Mouse (Mus musculus): ENCODE results near the gene Naa16.

GRCm38 (mm10) chr14:79410662-79411061 lies 20.1 kb upstream of the Naa16 start:
- TF ChIP-seq EP300 (IDR thresholded peaks at IDR 0.05; ENCODE audit: low read depth): no peak
- no peak for TF ChIP-seq CTCF (IDR thresholded peaks at IDR 0.05; ENCODE audit: low read depth)

Measured in liver, embryonic 14.5 days (tissue).